Mouse (Mus musculus) left cerebral cortex, adult 8-10 months (tissue): Measurements from ENCODE around the gene Gzmm. TPM values are rescaled to one million over a fixed set of nuclear protein-coding genes. Genes with fewer than 3 reads are reported as not detected.
A peak's percentile ranks its signal among the peaks of the same experiment; 100 is the strongest.

Experiments used
- DNase-seq, 2 experiments: peaks; one replicate each; pipeline ENCODE4 v3.0.0; 2022; ENCODE audit warnings: low spot score in 2 of 2
- total RNA-seq, 4 experiments: library from RNA; stranded (reverse); gene quantifications; 2 replicates each; pipeline ENCODE4 v1.2.4; 2022

Gzmm gene
- total RNA-seq = 1 to 10 TPM; 2.2 to 3.6 (median 3.2) TPM

DNA sequence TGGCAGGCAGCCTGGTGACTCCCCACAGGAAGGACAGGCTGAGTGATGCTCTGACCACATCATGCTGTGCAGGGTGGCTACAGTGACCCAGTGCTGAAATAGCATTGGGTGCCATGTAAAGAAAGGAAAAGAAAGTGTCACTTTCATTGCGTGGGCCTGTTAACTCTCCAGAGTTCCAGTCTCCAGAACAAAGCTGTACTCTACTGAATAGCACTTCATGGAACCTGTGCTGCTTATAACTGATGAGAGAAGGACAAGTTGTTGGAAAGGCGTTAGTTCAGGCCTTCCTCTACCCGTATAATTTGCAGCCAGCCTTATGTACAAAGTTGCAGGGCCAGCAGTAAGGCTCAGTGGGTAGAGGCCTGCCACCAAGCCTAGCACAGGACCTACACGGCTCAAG is at the start of gene Gzmm:
Gene Gzmm, plus strand, starts transcription at position 301 of the 400 bp plus-strand sequence.
- DNase-seq = no peak

DNA sequence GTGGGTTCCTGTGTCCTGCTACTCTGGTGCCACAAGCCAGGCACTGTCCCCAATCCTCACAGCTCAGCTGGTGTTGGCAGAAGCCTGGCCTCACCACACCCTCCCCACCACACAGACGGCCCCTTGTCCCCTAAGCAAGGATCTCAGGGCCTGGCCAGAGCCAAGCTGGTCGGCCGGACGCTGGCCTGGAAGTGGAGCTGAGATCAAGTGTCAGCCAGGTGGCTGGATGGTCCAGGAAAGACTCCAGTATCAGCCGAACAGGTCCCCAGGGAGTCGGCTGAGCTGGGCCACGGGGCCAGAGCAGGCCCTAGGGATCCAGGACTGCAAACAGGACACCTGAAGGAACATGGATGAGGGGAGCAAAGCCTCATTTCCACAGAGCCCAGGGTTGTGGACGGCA is 43.1 kb upstream of the Gzmm start, which contains the start of gene Odf3l2:
Gene Odf3l2, minus strand, starts transcription at position 28 of the 400 bp plus-strand sequence.
- no peak for DNase-seq

GRCm38 (mm10) chr10:79649070-79649751 is 39.6 kb upstream of the Gzmm start:
- no peak for DNase-seq

DNA sequence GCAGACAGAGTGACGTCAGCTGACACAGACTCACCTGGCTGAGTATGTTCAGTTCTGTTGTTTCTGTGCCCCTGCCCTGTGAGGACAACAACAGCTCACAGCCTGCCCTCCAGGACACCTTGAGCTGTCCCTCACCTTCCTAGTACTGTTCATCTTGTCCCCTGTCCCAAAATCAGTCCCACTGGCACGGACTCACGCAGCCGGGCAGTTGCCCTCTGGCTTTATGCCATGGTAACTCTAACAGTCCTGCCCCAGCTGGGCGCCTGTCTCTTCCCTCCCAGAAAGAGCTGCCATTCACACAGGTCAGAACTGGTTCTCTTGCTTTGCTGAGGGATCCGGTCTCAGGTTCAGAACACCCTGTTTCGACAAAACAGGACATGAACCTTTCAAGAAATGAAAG is 36.0 kb upstream of the Gzmm start:
- DNase-seq = no peak

DNA sequence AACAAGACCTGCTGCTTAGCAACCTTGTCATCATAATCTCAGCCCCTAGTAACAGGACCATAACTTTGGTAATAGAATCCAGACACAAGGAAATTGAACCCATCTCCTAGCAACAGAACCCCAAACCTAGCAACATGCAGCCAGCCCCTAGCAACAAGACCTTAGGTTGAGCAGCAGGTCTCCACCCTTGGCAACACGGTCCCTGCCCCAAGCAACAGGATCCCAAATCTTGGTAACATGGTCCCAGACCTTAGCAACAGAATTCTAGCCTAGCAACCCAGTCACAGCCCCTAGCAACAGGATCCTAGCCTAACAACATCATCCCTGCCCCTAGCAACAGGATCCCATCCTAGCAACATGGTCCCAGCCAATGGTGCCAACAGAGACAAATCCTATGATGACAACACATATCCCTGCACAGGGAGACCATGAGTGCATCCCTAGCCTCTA is 33.8 kb upstream of the Gzmm start:
- DNase-seq = no peak

- DNase-seq = no peak
Measured at GRCm38 (mm10) chr10:79658829-79659228, 30.0 kb upstream of the Gzmm start.

DNA sequence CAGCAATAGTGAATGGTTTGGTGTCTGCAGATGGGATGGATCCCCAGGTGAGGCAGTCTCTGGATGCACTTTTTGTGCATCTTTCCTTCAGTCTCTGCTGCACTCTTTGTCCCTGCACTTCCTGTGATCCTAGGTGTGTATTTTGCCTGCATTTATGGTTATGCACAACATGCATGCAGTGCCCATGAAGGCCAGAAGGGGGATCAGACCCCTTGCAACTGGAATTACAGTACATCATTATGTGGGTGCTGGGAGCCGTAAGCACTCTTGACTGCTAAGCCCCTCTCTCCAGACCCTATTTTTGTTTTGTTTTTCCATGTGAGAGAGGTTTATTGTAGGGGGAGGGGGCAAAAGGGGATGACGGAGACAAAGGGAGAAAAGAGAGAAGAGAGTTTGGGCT is 28.5 kb upstream of the Gzmm start:
- DNase-seq = no peak

- DNase-seq = no peak
Measured at GRCm38 (mm10) chr10:79661861-79662260, 27.0 kb upstream of the Gzmm start.

GRCm38 (mm10) chr10:79664131-79664665 is 24.6 kb upstream of the Gzmm start, which contains the start of gene Madcam1:
Gene Madcam1 (plus strand): TSS chr10:79664559.
- DNase-seq = peak in 1 of 2 experiments; percentile 58

- DNase-seq = no peak
Measured at GRCm38 (mm10) chr10:79665051-79665450, 23.8 kb upstream of the Gzmm start.

GRCm38 (mm10) chr10:79666493-79666892 is 22.3 kb upstream of the Gzmm start:
- DNase-seq = no peak

GRCm38 (mm10) chr10:79668076-79668475 is 20.7 kb upstream of the Gzmm start:
- no peak for DNase-seq

DNA sequence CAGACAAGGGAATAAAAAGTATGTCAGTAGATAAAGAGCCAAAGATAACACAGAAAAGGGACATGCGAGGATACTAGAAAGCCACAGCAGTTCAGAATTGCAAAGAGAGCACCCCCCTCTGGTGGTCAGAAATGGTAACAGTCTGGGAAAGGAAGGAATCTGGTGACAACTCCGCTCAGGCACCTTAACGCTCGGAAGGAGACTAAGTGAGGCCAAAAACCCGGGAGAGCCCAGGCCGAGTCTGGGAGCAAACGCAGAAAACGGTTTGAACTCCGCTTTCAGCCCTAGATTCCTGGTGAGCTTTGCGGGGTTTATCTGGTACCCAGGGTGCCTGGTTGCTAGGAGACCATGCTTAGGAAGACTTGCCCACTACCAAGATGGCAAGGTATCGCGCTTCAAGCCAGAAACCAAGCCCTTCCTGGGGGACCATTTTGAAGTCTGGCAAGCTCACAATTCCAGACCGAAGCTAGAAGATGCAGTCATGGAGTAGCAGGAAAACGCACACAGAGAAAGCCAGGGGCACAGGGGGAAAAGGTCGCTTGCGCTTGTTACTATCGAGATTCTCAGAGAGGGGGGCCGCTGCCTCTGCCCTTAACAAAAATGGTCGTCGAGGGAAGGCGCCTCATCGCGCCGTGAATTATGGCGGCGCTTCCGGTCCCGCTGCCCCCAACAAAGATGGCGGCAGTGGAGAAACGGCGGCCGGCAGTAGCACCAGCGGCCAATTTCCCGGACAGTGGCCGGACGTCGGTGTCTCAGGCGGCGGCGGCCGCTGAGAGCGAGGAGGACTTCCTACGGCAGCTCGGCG is 19.8 kb upstream of the Gzmm start, which contains the start of gene Tpgs1:
Gene Tpgs1, plus strand, starts transcription at position 599 of the 805 bp plus-strand sequence.
- peak; percentile 91 to 92 for DNase-seq

DNA sequence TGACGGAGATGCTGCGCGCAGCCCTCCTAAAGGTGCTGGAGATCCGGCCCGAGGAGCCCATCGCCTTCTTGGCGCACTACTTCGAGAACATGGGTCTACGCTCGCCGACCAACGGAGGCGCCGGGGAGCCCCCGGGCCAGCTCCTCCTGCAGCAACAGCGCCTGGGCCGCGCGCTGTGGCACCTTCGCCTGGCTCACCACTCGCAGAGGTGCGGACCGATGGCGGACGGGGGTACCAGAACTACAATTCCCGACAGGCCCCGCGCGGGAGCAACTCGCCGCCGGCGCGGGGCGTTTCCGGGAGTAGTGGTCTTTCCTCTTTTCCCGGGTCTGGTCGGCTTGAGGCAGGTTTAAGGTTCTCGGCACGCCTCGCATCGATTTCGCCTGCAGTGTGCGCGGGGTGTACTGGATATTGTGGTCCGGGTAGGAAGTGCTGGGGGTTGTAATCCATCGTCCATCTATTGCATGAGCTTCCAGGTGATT is 19.2 kb upstream of the Gzmm start:
- peak; percentile 70 to 78 for DNase-seq

DNA sequence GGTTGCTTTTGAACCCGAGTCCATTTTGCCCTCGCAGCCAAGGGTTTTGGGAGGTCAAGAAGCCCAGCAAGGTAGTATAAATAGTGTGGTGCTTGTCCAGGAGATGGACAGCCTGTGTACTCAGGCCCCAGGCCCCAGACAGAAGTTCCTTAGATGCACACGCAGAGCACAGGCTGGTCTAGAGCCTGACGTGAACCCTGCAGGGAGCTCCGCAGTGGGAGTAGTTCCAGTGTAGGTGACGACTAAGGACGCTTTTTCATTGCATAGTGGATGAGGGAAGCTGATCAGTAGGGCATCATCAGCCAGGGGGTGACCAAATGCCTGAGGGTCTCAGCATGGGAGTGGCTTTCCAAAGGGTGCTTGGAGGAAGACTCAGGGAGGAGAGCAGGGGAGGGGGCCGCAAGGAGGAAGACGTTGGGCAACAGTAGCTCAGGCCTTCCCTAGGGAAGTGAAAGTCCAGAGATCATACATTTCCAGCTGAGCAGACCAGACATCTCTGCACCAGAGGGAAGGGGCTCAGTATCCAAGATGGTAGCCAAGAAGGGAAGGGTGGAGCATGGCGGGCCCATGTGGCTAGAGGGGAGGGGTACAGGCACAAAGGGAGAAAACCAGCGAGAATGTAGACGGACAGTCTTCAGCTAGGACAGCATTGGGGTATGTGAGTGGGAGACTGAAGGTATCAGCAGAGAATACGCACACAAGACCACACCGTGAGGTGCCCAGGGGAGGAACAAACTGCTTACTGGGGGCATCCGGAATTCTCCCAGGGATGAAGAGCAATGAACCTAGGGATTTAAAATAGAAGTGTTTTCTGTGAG is 18.5 kb upstream of the Gzmm start:
- DNase-seq = no peak

DNA sequence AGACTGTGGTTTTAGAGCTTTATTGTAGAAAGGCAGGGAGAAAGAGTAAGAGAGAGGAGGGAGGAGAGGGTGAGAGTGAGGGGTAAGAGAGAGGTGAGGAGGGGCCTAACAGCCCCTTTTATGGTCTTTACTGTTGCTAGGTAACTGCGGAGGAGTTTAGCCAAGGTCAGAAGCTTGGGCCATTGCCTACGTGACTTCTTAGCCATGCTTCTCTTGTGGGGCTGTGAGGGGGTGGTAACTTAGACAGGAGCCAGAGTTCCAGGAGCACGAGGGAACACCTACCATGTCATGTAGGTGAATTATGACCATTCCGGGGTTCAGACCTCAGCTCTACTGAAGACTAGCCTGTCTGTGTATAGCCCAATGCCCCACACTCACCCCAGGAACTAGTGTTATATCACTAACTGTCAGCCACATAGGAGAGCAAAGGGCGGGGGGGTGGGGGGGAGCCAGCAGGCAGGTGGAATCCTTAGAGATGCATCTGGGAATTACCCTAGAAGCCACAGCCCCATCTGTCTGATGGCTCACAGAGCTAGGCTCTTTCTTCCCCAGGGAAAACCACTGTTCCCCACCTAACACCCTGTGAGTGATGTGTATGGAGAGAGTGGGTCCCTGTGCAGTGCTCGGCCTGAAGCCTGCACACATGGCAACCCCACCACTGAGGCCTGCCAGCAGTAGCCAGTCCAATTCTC is 17.3 kb upstream of the Gzmm start:
- DNase-seq = no peak

DNA sequence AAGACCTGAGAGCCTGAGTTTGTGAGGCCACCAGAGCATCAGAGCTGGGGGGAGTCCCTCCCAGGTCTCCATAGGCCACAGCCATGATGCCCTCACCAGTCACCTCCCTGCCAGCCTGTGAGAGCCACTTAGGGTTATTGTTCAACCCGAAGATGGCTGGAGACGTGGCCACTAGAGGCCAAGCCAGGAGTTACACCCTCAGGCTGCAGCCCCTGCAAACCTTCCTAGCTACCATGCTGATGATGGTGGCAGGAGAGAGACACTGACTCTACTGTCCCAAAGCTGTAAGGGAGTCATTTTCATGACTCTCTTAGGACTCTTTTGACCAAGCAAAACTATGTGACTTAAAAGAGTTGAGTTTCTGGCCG is 16.7 kb upstream of the Gzmm start:
- no peak for DNase-seq

DNA sequence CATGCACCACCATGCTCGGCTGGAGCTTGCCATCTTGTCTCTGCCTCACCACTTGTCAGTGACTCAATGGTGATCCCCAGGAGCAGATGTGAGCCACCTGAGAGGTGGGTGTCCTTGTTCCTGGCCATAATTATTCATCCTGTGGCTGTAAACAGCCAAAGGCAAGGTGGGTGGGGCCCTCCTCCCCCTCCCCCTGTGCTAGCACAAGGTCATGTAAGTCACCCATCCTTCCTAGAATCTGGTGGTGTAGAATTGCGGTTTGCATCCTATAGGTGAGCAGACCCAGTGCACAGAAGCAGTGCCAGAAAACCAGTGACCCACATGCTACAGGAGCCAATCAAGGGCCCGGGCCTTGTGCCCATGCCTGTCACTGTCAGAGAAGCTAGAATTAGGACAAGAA is 15.8 kb upstream of the Gzmm start:
- no peak for DNase-seq

DNA sequence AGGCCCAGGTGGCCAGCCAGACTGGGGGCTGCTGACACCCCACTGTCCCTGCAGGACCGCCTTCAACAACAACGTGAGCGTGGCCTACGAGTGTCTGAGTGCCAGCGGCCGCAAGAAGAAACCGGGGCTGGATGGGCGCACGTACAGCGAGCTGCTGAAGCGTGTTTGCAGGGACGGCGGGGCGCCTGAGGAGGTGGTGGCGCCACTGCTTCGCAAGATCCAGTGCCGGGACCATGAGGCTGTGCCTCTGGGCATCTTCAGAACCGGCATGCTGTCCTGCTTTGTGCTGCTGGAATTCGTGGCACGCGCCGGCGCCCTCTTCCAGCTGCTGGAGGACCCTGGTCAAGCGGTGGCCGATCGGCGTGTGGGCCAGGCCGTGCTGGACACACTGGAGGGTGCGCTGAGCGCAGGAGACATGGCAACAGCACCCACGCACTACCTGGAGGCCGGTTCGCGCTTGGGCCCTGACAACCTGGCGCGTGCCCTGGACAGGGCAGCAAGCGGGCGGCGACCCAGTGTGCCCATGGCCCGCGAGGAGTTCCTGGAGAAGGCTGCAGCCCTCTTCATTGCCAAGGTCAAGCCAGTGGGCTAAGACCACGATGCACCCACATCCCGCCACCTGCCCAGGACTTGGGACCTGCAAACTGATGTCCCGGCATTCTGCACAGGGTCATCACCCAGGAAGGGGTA is 13.3 kb upstream of the Gzmm start:
- DNase-seq = no peak
